Mouse (Mus musculus): ENCODE results near the gene Mettl1. TPM values are rescaled to one million over a fixed set of nuclear protein-coding genes. Genes with fewer than 3 reads are reported as not detected.

Gene Mettl1
- polyA plus RNA-seq, 2 experiments from 2014 or later: 29.9 to 30.2 TPM

GRCm38 (mm10) chr10:127090560-127091411, 49.6 kb downstream of the Mettl1 start:
- no peak for ATAC-seq

GRCm38 (mm10) chr10:127091507-127092396, 50.5 kb downstream of the Mettl1 start:
- ATAC-seq: no peak

- no peak for ATAC-seq
Measured at GRCm38 (mm10) chr10:127092742-127093141, 51.5 kb downstream of the Mettl1 start.

GRCm38 (mm10) chr10:127094382-127094802, 53.2 kb downstream of the Mettl1 start:
- no peak for ATAC-seq

Other genes starting within 250 kb of the Mettl1 start
- gene Atp23, start 140.1 kb upstream of the Mettl1 start, polyA plus RNA-seq (2017; shearing (Covaris generic)): 1 to 10 TPM; 2.7 to 6.1 TPM
- 10 to 100 TPM; 35.4 to 37.8 TPM for gene Ctdsp2, start 62.7 kb upstream of the Mettl1 start, polyA plus RNA-seq (2017; shearing (Covaris generic))
- gene Avil, start 40.7 kb upstream of the Mettl1 start, polyA plus RNA-seq (2017; shearing (Covaris generic)): under 1 TPM; 0.11 to 0.20 TPM
- 10 to 100 TPM; 38.2 to 54.1 TPM for gene Tsfm, start 10.6 kb upstream of the Mettl1 start, polyA plus RNA-seq (2017; shearing (Covaris generic))
- under 1 TPM in 1 of 2 experiments, not detected in 1; 0.38 TPM for gene Eef1akmt3, start 99 bp downstream of the Mettl1 start, polyA plus RNA-seq (2017; shearing (Covaris generic))
- gene Cyp27b1, start 6.8 kb downstream of the Mettl1 start, polyA plus RNA-seq (2017; shearing (Covaris generic)): under 1 TPM in 1 of 2 experiments, not detected in 1; 0.27 TPM
- under 1 TPM; 0.19 to 0.73 TPM for gene March9, start 18.8 kb downstream of the Mettl1 start, polyA plus RNA-seq (2017; shearing (Covaris generic))
- 100 to 1,000 TPM; 294 to 347 TPM for gene Cdk4, start 22.1 kb downstream of the Mettl1 start, polyA plus RNA-seq (2017; shearing (Covaris generic))
- 100 to 1,000 TPM in 1 of 2 experiments, 10 to 100 TPM in 1; 87.4 to 109 TPM for gene Tspan31, start 28.9 kb downstream of the Mettl1 start, polyA plus RNA-seq (2017; shearing (Covaris generic))
- 10 to 100 TPM; 29.8 to 34.6 TPM for gene Agap2, start 33.9 kb downstream of the Mettl1 start, polyA plus RNA-seq (2017; shearing (Covaris generic))
- gene Os9, start 79.7 kb downstream of the Mettl1 start, polyA plus RNA-seq (2017; shearing (Covaris generic)): 100 to 1,000 TPM in 1 of 2 experiments, 10 to 100 TPM in 1; 78.1 to 142 TPM
- 100 to 1,000 TPM; 166 to 206 TPM for gene B4galnt1, start 123.8 kb downstream of the Mettl1 start, polyA plus RNA-seq (2017; shearing (Covaris generic))
- 1 to 10 TPM; 2.6 to 2.8 TPM for gene Slc26a10, start 139.2 kb downstream of the Mettl1 start, polyA plus RNA-seq (2017; shearing (Covaris generic))
- under 1 TPM in 1 of 2 experiments, not detected in 1; 0.38 TPM for gene Arhgef25, start 148.7 kb downstream of the Mettl1 start, polyA plus RNA-seq (2017; shearing (Covaris generic))
- gene Dtx3, start 154.3 kb downstream of the Mettl1 start, polyA plus RNA-seq (2017; shearing (Covaris generic)): 10 to 100 TPM; 39.4 to 42.2 TPM
- 10 to 100 TPM; 24.2 to 39.3 TPM for gene Pip4k2c, start 170.2 kb downstream of the Mettl1 start, polyA plus RNA-seq (2017; shearing (Covaris generic))
- gene Kif5a, start 221.9 kb downstream of the Mettl1 start, polyA plus RNA-seq (2017; shearing (Covaris generic)): not detected
- 10 to 100 TPM; 43.8 to 48.0 TPM for gene Dctn2, start 225.0 kb downstream of the Mettl1 start, polyA plus RNA-seq (2017; shearing (Covaris generic))
- 10 to 100 TPM in 1 of 2 experiments, 1 to 10 TPM in 1; 4.0 to 14.7 TPM for gene Mbd6, start 247.6 kb downstream of the Mettl1 start, polyA plus RNA-seq (2017; shearing (Covaris generic))